Comparison of ENCODE assay signal across 21 mouse cellular contexts in genomic region chr2:94267213-94267850, GRCm38 (mm10).
DNase-seq lines count a peak whose midpoint lies in the region; ATAC-seq and TF ChIP-seq lines count a peak whose summit lies in the region.
"Had no signal": no experiment of that assay in that cellular context is flagged by ENCODE, and none has a peak within 500 bp of the region (broad histone marks: within the 10 kb centered on the region; RNA-seq: fewer than 3 reads in every experiment).

No protein-coding gene starts in this region.

- no peak for TF ChIP-seq CTCF in left cerebral cortex, adult 2 months (IDR thresholded peaks at IDR 0.05)
- no peak for TF ChIP-seq CTCF in intestine, postnatal 0 days (IDR thresholded peaks at IDR 0.05; ENCODE audit: low read depth)

- no peak overlapping the region for H3K4me2 ChIP-seq in neural tube, embryonic 15.5 days
- H3K4me2 ChIP-seq in forebrain, embryonic 16.5 days (ENCODE audit: low read length) = no peak overlapping the region
- H3K4me2 ChIP-seq in intestine, postnatal 0 days (replicated peaks; ENCODE audit: low read depth) = no peak overlapping the region
- H3K4me2 ChIP-seq: heart, embryonic 13.5 days; liver, embryonic 11.5 days; lung, embryonic 14.5 days; neural tube, embryonic 12.5 days had no signal

- no peaks in the 10 kb centered on the region for H3K27me3 ChIP-seq in neural tube, embryonic 15.5 days (replicated peaks)
- no peaks in the 10 kb centered on the region for H3K27me3 ChIP-seq in forebrain, embryonic 16.5 days (replicated peaks; ENCODE audit: control insufficient read depth, insufficient read depth, low read length)
- H3K27me3 ChIP-seq in intestine, postnatal 0 days (replicated peaks; ENCODE audit: control insufficient read depth, insufficient read depth, low read length) = peaks cover 15% of the 10 kb centered on the region

- no peak overlapping the region for H3K9ac ChIP-seq in neural tube, embryonic 15.5 days (replicated peaks)
- H3K9ac ChIP-seq in forebrain, embryonic 16.5 days (replicated peaks; ENCODE audit: low read depth, low read length) = no peak overlapping the region
- H3K9ac ChIP-seq in intestine, postnatal 0 days (ENCODE audit: low read depth, low read length) = no peak overlapping the region
- H3K9ac ChIP-seq: heart, embryonic 13.5 days; lung, embryonic 14.5 days; neural tube, embryonic 12.5 days had no signal

- ATAC-seq in neural tube, embryonic 15.5 days (ENCODE audit: low FRiP score) = no peak
- no peak for ATAC-seq in forebrain, embryonic 16.5 days
- no peak for ATAC-seq in intestine, postnatal 0 days
- ATAC-seq: intestine, embryonic 16.5 days; Patski had no signal

- H3K4me3 ChIP-seq in neural tube, embryonic 15.5 days (replicated peaks) = no peak overlapping the region
- H3K4me3 ChIP-seq in forebrain, embryonic 16.5 days (replicated peaks; ENCODE audit: low read length) = no peak overlapping the region
- no peak overlapping the region for H3K4me3 ChIP-seq in left cerebral cortex, adult 2 months
- H3K4me3 ChIP-seq in intestine, postnatal 0 days (ENCODE audit: low read depth, low read length) = no peak overlapping the region
- H3K4me3 ChIP-seq: heart, embryonic 13.5 days; limb, embryonic 10.5 days; neural tube, embryonic 12.5 days had no signal

- 0 out of 2 replicates have a peak overlapping the region, but pooled peaks have one; percentile 18 for H3K27ac ChIP-seq in neural tube, embryonic 15.5 days (replicated peaks)
- peak overlapping the region; percentile 56 for H3K27ac ChIP-seq in forebrain, embryonic 16.5 days (ENCODE audit: low read length)
- no peak overlapping the region for H3K27ac ChIP-seq in left cerebral cortex, adult 2 months
- H3K27ac ChIP-seq in intestine, postnatal 0 days (ENCODE audit: low read depth, low read length) = no peak overlapping the region
- H3K27ac ChIP-seq: heart, embryonic 13.5 days; kidney, postnatal 0 days; limb, embryonic 10.5 days; macrophage; neural tube, embryonic 12.5 days; stomach, postnatal 0 days had no signal

- H3K9me3 ChIP-seq in neural tube, embryonic 15.5 days (replicated peaks) = no peaks in the 10 kb centered on the region
- H3K9me3 ChIP-seq in forebrain, embryonic 16.5 days (ENCODE audit: control insufficient read depth, low read length) = no peaks in the 10 kb centered on the region
- H3K9me3 ChIP-seq in intestine, postnatal 0 days (ENCODE audit: control insufficient read depth) = no peaks in the 10 kb centered on the region
- H3K9me3 ChIP-seq: heart, embryonic 13.5 days; limb, embryonic 10.5 days; neural tube, embryonic 12.5 days had no signal

- DNase-seq in adrenal gland, adult 2 months = peak; percentile 24
- no peak for DNase-seq in adrenal gland, postnatal 4 days (ENCODE audit: low spot score in 2 of 2)
- DNase-seq in neural tube, embryonic 10.5 days (ENCODE audit: extremely low spot score, low spot score) = no peak
- no peak for DNase-seq in left cerebral cortex, adult 2 months (ENCODE audit: extremely low spot score in 1 of 2, low spot score in 2 of 2)
- DNase-seq in ovary, postnatal 10 days (ENCODE audit: low spot score) = no peak
- DNase-seq: cerebellum, adult 11 months; cerebellum, postnatal 25 days; heart, postnatal 36 days; lung, embryonic 14.5 days had no signal

- H3K4me1 ChIP-seq in neural tube, embryonic 15.5 days = peaks cover 50% of the 10 kb centered on the region
- H3K4me1 ChIP-seq in forebrain, embryonic 16.5 days (replicated peaks; ENCODE audit: control insufficient read depth, insufficient read depth, low read length) = peaks cover 47% of the 10 kb centered on the region
- H3K4me1 ChIP-seq in intestine, postnatal 0 days (replicated peaks; ENCODE audit: control insufficient read depth, insufficient read depth, low read length) = no peaks in the 10 kb centered on the region

- no peaks in the 10 kb centered on the region for H3K36me3 ChIP-seq in neural tube, embryonic 15.5 days
- no peaks in the 10 kb centered on the region for H3K36me3 ChIP-seq in forebrain, embryonic 16.5 days (ENCODE audit: control insufficient read depth, insufficient read depth)
- no peaks in the 10 kb centered on the region for H3K36me3 ChIP-seq in intestine, postnatal 0 days (ENCODE audit: control insufficient read depth, insufficient read depth)
- H3K36me3 ChIP-seq: heart, embryonic 13.5 days; limb, embryonic 10.5 days; neural tube, embryonic 12.5 days had no signal

- 40% methylated on average over 4 of the region's 4 CpGs for WGBS in neural tube, embryonic 15.5 days
- 7% methylated on average over 4 of the region's 4 CpGs for WGBS in forebrain, embryonic 16.5 days
- whole genome bisulfite sequencing in intestine, postnatal 0 days = 35% methylated on average over 4 of the region's 4 CpGs

- intact Hi-C loops in left cerebral cortex, adult 2 months (cut with DNase I) = no loop called here

Comparison
In these comparisons a context has a peak if more than half of its experiments do, and no peak if none do; other contexts are left out.
1. H3K27ac ChIP-seq: peak in neural tube, embryonic 15.5 days (single experiment) and forebrain, embryonic 16.5 days (single experiment); none in left cerebral cortex, adult 2 months (single experiment) and intestine, postnatal 0 days (single experiment).